ENCODE assay signal across 29 mouse cellular contexts in the genomic region with DNA sequence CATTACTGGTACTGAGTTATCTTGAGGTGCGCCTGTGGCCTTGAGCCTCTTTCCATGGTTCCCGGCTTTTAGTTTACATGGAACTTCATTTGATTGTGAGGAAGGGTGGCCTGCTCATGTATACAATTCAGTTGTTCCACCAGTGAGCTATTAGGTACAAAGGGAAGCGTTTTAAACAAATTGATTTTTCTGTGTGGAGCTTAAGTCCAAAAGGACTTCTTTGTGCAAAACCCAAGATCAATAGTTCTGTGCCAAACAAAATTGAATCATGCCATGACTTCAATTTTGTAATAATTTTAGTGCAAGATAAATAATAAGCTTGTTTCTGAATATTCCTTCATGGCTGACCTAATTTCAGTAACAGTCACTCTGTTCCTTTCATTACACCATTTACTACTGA.
"Had no signal": no experiment of that assay in that cellular context is flagged by ENCODE, and none has a peak within 500 bp of the region (broad histone marks: within the 10 kb centered on the region; RNA-seq: fewer than 3 reads in every experiment).

No protein-coding gene starts in this region.

- H3K9me3 ChIP-seq: embryonic facial prominence, embryonic 10.5 days; embryonic facial prominence, embryonic 12.5 days; embryonic facial prominence, embryonic 13.5 days; embryonic facial prominence, embryonic 15.5 days; forebrain, embryonic 10.5 days; forebrain, embryonic 12.5 days; forebrain, embryonic 15.5 days had no signal

- H3K4me2 ChIP-seq: embryonic facial prominence, embryonic 12.5 days; embryonic facial prominence, embryonic 13.5 days; embryonic facial prominence, embryonic 15.5 days; forebrain, embryonic 12.5 days; forebrain, embryonic 13.5 days; forebrain, embryonic 15.5 days had no signal

- DNase-seq: cerebellum, adult 2 months; cerebellum, adult 8-10 months; cerebellum, adult 9-10 months; cerebellum, adult 9-11 months; cerebellum, postnatal 10 days; cerebellum, postnatal 14 days; cerebellum, postnatal 25 days; cerebellum, postnatal 36 days; embryo, embryonic 11 days; forebrain, postnatal 0 days; gastrocnemius, adult 2 months; gastrocnemius, postnatal 10 days; gastrocnemius, postnatal 14 days; gastrocnemius, postnatal 25 days; gastrocnemius, postnatal 36 days; heart, adult 11 months; heart, adult 18-20 months; heart, adult 2 months had no signal

- H3K27ac ChIP-seq: embryonic facial prominence, embryonic 10.5 days; embryonic facial prominence, embryonic 12.5 days; embryonic facial prominence, embryonic 13.5 days; embryonic facial prominence, embryonic 15.5 days; forebrain, embryonic 10.5 days; forebrain, embryonic 12.5 days; forebrain, embryonic 13.5 days; forebrain, embryonic 15.5 days; gastrocnemius, adult 2 months; heart, adult 2 months had no signal

- H3K4me1 ChIP-seq: embryonic facial prominence, embryonic 12.5 days; embryonic facial prominence, embryonic 13.5 days; embryonic facial prominence, embryonic 15.5 days; forebrain, embryonic 10.5 days; forebrain, embryonic 12.5 days; forebrain, embryonic 13.5 days; forebrain, embryonic 15.5 days had no signal

- H3K36me3 ChIP-seq: embryonic facial prominence, embryonic 10.5 days; embryonic facial prominence, embryonic 12.5 days; embryonic facial prominence, embryonic 13.5 days; embryonic facial prominence, embryonic 15.5 days; forebrain, embryonic 10.5 days; forebrain, embryonic 12.5 days; forebrain, embryonic 15.5 days had no signal

- H3K27me3 ChIP-seq: embryonic facial prominence, embryonic 12.5 days; embryonic facial prominence, embryonic 13.5 days; embryonic facial prominence, embryonic 15.5 days; forebrain, embryonic 12.5 days; forebrain, embryonic 13.5 days; forebrain, embryonic 15.5 days had no signal

- ATAC-seq: forebrain, embryonic 13.5 days; forebrain, embryonic 14.5 days; forebrain, embryonic 15.5 days; forebrain, embryonic 16.5 days; forebrain, postnatal 0 days had no signal

- H3K9ac ChIP-seq: embryonic facial prominence, embryonic 12.5 days; embryonic facial prominence, embryonic 13.5 days; embryonic facial prominence, embryonic 15.5 days; forebrain, embryonic 12.5 days; forebrain, embryonic 13.5 days; forebrain, embryonic 15.5 days; forebrain, postnatal 0 days had no signal

- H3K4me3 ChIP-seq: embryonic facial prominence, embryonic 10.5 days; embryonic facial prominence, embryonic 12.5 days; embryonic facial prominence, embryonic 13.5 days; embryonic facial prominence, embryonic 15.5 days; erythroblast, embryonic 14.5 days; forebrain, embryonic 10.5 days; forebrain, embryonic 12.5 days; forebrain, embryonic 13.5 days; forebrain, embryonic 15.5 days; gastrocnemius, adult 2 months; heart, adult 2 months had no signal
